Mouse (Mus musculus): ENCODE results near the gene Wdr45b. TPM values are rescaled to one million over a fixed set of nuclear protein-coding genes. Genes with fewer than 3 reads are reported as not detected.
"Not testable (repeated sequence)": the region's sequence is repeated elsewhere in the genome, so short reads cannot be mapped to it uniquely, and the experiment has no call there.

Gene Wdr45b
- polyA plus RNA-seq, 1 experiment from 2014 or later = 93.7 TPM

DNA sequence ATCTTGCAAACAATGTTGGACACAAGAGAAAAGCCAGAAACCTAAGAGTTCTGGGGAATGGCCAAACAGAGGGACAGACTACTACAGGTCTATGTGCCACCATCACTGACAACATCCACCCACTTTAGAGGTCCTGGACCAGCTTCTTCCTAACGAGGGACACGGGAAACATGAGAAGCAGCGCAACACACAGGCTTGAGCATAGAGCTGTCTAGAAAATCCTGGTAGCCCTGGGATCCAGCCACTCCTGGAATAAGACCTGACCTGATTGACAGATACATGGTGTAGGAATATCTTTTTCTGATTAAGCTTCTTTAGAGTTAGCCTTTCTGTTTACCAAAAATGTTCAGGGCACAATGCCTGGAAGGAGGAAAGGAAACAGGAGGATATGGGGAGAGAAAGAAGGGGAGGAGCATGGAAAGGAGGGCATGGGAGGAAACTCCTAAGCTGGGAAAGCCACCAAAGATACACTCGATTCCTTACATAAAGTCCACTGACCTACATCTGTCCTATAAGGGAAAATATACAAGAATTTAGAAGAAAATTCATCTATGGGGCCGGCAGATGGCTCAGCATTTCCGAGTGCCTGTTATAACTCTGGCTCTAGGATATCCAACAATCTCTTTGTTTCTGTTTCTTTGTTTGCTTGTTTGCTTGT lies 16.2 kb upstream of the Wdr45b start:
- no peak overlapping the region for H3K27ac ChIP-seq (ENCODE audit: low read depth, low read length)
- H3K4me1 ChIP-seq (ENCODE audit: control insufficient read depth, insufficient read depth, low read length) = no peaks in the 10 kb centered on the region
- no peak overlapping the region for H3K4me3 ChIP-seq (ENCODE audit: low read depth, low read length)
- 81% methylated on average over 6 of the region's 6 CpGs for WGBS
- ATAC-seq (ENCODE audit: low read depth) = no peak
- no peak overlapping the region for H3K9ac ChIP-seq (replicated peaks; ENCODE audit: low read depth, low read length)
- no peaks in the 10 kb centered on the region for H3K27me3 ChIP-seq (ENCODE audit: control insufficient read depth, insufficient read depth, low read length)
- H3K36me3 ChIP-seq (ENCODE audit: control insufficient read depth, insufficient read depth, low read length) = no peaks in the 10 kb centered on the region
- no peaks in the 10 kb centered on the region for H3K9me3 ChIP-seq (ENCODE audit: control insufficient read depth, low read length)
- H3K4me2 ChIP-seq (ENCODE audit: low read depth, low read length) = no peak overlapping the region

DNA sequence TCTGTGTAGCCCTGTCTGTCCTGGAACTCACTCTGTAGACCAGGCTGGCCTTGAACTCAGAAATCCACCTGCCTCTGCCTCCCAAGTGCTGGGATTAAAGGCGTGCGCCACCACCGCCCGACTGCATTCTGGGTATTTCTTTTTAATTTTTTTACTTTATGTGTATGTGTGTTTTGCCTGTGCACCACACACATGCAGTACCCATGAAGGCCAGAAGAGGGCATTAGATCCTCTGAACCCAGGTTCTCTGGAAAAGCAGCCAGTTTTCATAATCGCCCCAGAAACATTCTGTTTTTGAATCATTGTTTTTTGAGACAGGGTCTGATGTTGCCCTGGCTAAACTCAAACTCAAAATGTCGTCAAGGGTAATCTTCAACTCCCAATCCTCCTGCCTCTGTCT lies 15.4 kb upstream of the Wdr45b start:
- 60% methylated on average over 6 of the region's 6 CpGs for WGBS
- no peak overlapping the region for H3K4me3 ChIP-seq (ENCODE audit: low read depth, low read length)
- no peak for ATAC-seq (ENCODE audit: low read depth)

DNA sequence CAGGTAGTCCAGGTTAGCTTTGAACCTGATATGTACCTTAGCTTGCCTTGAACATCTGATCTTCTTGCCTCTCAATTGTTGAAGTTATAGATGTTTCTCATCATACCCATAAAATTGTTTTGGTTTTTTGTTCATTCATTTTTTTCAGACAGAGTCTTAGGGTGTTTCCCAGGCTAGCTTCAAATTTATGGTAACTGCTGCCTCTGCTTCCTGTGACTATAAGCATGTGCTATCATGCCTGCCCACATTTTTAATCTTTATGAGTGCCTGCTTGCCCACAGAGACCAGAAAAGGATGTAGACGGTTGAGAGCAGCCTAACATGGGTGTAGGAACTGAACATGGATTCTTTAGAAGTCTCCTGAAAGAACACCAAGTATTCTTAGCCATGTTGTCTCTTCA lies 14.5 kb upstream of the Wdr45b start:
- Histone ChIP-seq H3K9me3 (ENCODE audit: control insufficient read depth, low read length) (no peaks in the 10 kb centered on the region), H3K4me3 (ENCODE audit: low read depth, low read length) (no peak overlapping the region), H3K27me3 (ENCODE audit: control insufficient read depth, insufficient read depth, low read length) (no peaks in the 10 kb centered on the region), H3K27ac (ENCODE audit: low read depth, low read length) (no peak overlapping the region), H3K9ac (replicated peaks; ENCODE audit: low read depth, low read length) (no peak overlapping the region), H3K4me1 (ENCODE audit: control insufficient read depth, insufficient read depth, low read length) (no peaks in the 10 kb centered on the region), H3K4me2 (ENCODE audit: low read depth, low read length) (no peak overlapping the region), H3K36me3 (ENCODE audit: control insufficient read depth, insufficient read depth, low read length) (no peaks in the 10 kb centered on the region)
- ATAC-seq (ENCODE audit: low read depth) = no peak
- 90% methylated on average over 1 of the region's 1 CpGs for WGBS

More for the DNA sequence above, 15.4 kb upstream of the Wdr45b start:
- H3K4me1 ChIP-seq (ENCODE audit: control insufficient read depth, insufficient read depth, low read length) = no peaks in the 10 kb centered on the region
- no peaks in the 10 kb centered on the region for H3K9me3 ChIP-seq (ENCODE audit: control insufficient read depth, low read length)
- no peak overlapping the region for H3K4me2 ChIP-seq (ENCODE audit: low read depth, low read length)
- no peak overlapping the region for H3K27ac ChIP-seq (ENCODE audit: low read depth, low read length)
- H3K36me3 ChIP-seq (ENCODE audit: control insufficient read depth, insufficient read depth, low read length) = no peaks in the 10 kb centered on the region
- H3K9ac ChIP-seq (replicated peaks; ENCODE audit: low read depth, low read length) = no peak overlapping the region
- no peaks in the 10 kb centered on the region for H3K27me3 ChIP-seq (ENCODE audit: control insufficient read depth, insufficient read depth, low read length)

DNA sequence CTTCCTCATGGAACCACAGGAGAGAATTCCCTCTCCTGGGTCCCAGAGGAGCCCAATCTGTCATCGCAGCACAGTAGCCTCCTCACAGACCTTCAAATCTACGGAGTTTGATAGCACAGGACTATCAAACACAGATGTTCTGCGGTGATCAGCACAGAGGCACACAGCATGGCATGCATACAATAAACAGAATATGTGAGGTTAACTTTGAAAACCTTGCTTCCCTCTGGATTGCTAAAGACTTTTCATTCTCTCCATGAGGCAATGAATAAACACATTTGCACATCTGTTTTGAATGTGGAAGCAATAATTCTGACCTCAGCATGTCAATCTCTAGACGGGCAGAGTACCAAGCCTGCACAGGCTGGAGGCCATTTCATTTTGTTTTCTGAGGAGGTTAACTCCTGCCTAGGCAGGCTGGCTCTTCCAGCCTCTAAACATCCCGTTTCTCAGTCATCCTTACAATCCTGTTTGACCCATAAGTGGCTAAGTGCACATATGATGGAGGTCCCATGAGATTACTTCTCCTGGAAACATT lies 13.0 kb upstream of the Wdr45b start:
- no peak for ATAC-seq (ENCODE audit: low read depth)
- WGBS = 67% methylated on average over 5 of the region's 5 CpGs

DNA sequence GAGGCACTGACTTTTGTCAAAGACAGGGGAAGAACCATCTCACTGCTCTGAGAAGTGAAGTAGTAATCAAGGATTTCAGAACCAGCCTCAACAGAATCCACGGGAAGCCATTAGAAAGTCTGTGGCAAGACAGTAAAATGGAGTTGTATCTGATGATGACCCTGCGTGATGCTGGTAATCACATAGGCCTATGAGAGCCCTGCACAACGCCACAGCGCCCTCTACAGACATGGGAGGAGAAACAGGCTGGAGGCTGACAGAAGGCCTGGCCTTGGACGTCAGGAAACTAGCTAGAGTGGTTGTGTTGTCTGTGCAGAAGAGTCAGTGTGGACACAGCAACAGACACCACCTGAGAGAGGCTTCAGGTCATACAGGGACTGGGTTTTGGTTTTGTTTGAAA lies 8.0 kb upstream of the Wdr45b start:
- Histone ChIP-seq H3K27ac (ENCODE audit: low read depth, low read length) (no peak overlapping the region), H3K9me3 (ENCODE audit: control insufficient read depth, low read length) (no peaks in the 10 kb centered on the region), H3K4me1 (ENCODE audit: control insufficient read depth, insufficient read depth, low read length) (no peaks in the 10 kb centered on the region), H3K9ac (replicated peaks; ENCODE audit: low read depth, low read length) (no peak overlapping the region), H3K27me3 (ENCODE audit: control insufficient read depth, insufficient read depth, low read length) (no peaks in the 10 kb centered on the region), H3K4me2 (ENCODE audit: low read depth, low read length) (no peak overlapping the region), H3K4me3 (ENCODE audit: low read depth, low read length) (no peak overlapping the region), H3K36me3 (ENCODE audit: control insufficient read depth, insufficient read depth, low read length) (no peaks in the 10 kb centered on the region)
- WGBS = 36% methylated on average over 5 of the region's 5 CpGs
- ATAC-seq (ENCODE audit: low read depth) = no peak

More for the DNA sequence above, 13.0 kb upstream of the Wdr45b start:
- Histone ChIP-seq H3K27me3 (ENCODE audit: control insufficient read depth, insufficient read depth, low read length) (no peaks in the 10 kb centered on the region), H3K27ac (ENCODE audit: low read depth, low read length) (no peak overlapping the region), H3K9ac (replicated peaks; ENCODE audit: low read depth, low read length) (no peak overlapping the region), H3K9me3 (ENCODE audit: control insufficient read depth, low read length) (no peaks in the 10 kb centered on the region), H3K4me2 (ENCODE audit: low read depth, low read length) (no peak overlapping the region), H3K36me3 (ENCODE audit: control insufficient read depth, insufficient read depth, low read length) (no peaks in the 10 kb centered on the region), H3K4me1 (ENCODE audit: control insufficient read depth, insufficient read depth, low read length) (no peaks in the 10 kb centered on the region), H3K4me3 (ENCODE audit: low read depth, low read length) (no peak overlapping the region)

DNA sequence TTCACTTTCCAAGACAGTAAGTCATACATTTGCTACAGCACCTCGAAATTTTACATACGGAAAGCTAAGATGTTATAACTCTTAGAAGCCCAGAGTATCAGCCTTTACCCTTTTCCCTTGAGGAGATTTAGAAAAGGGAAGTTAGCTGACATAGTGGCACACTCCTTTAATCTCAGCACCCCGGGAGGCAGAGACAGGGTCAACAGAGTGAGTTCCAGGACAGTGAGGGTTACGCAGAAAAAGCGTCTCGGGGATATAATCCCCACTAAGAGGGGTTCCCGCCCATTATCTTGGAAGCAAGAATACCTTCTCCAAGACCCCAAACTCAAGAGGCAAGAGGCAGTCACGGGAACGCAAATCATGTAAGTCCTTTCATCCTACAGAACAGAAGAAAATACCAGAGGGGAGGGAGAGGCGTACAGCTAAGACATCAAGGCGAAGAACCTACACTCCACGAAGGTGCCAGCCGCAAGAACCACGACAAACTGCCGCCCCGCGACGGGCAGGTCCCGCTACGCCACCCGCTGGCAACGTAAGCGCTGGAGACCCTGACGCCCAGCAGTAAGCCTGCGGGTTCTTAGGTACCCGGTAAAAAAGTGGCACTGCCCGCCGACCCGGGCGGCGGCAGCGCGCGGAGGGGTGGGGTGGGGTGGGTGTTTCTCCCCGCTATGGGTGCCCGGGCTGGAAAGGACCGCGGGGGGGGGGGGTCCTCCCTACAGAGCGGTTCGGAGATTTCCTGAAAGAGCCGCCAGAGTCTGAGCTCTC lies 737 bp downstream of the Wdr45b start:
- Histone ChIP-seq H3K27me3 (ENCODE audit: control insufficient read depth, insufficient read depth, low read length) (no peaks in the 10 kb centered on the region), H3K27ac (ENCODE audit: low read depth, low read length) (peak overlapping the region; percentile 86), H3K4me1 (ENCODE audit: control insufficient read depth, insufficient read depth, low read length) (peaks cover 14% of the 10 kb centered on the region), H3K36me3 (ENCODE audit: control insufficient read depth, insufficient read depth, low read length) (no peaks in the 10 kb centered on the region), H3K9ac (replicated peaks; ENCODE audit: low read depth, low read length) (peak overlapping the region; percentile 96), H3K4me2 (ENCODE audit: low read depth, low read length) (peak overlapping the region; percentile 71), H3K4me3 (ENCODE audit: low read depth, low read length) (peak overlapping the region; percentile 89), H3K9me3 (ENCODE audit: control insufficient read depth, low read length) (no peaks in the 10 kb centered on the region)
- ATAC-seq (ENCODE audit: low read depth) = no peak
- WGBS = 5% methylated on average over 39 of the region's 41 CpGs

DNA sequence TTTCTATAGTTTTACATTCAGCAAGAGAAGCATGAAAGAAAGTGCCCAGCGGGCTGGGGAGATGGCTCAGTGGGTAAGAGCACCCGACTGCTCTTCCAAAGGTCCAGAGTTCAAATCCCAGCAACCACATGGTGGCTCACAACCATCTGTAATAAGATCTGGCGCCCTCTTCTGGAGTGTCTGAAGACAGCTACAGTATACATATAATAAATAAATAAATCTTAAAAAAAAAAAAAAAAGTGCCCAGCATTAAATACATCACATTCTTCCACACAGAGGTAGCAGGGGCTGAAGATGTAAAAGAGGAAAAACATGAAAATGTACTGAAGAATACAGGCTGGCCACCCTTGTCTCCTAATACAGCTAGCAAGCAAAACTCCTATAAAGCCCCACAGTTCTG lies 5.5 kb downstream of the Wdr45b start:
- not testable (repeated sequence) for ATAC-seq (ENCODE audit: low read depth); H3K4me1 ChIP-seq (ENCODE audit: control insufficient read depth, insufficient read depth, low read length); H3K9me3 ChIP-seq (ENCODE audit: control insufficient read depth, low read length); H3K27ac ChIP-seq (ENCODE audit: low read depth, low read length); H3K27me3 ChIP-seq (ENCODE audit: control insufficient read depth, insufficient read depth, low read length); H3K4me3 ChIP-seq (ENCODE audit: low read depth, low read length); H3K9ac ChIP-seq (replicated peaks; ENCODE audit: low read depth, low read length); H3K4me2 ChIP-seq (ENCODE audit: low read depth, low read length); H3K36me3 ChIP-seq (ENCODE audit: control insufficient read depth, insufficient read depth, low read length)
- WGBS = 93% methylated on average over 3 of the region's 3 CpGs

DNA sequence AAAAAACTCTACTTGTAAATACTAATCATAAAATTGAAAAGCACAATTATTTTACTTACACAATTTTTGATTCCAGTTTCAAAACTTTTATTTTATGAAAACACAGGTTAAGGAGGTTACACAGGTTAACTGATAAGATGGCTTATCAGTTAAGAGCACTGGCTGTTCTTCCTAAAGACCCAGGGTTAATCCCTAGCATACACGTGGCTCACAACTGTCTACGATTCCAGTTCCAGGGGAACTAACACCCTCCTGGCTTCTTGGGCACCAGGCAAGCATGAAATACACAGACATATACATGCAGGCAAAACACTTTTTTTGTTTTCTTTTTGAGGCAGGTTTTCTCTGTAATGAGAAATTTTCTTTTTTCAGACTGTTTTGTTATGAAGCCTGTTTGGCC lies 6.1 kb downstream of the Wdr45b start:
- Histone ChIP-seq H3K4me3 (ENCODE audit: low read depth, low read length) (no peak overlapping the region), H3K36me3 (ENCODE audit: control insufficient read depth, insufficient read depth, low read length) (no peaks in the 10 kb centered on the region; the same call in 1 of the 2 replicates), H3K27ac (ENCODE audit: low read depth, low read length) (no peak overlapping the region), H3K9ac (replicated peaks; ENCODE audit: low read depth, low read length) (no peak overlapping the region), H3K9me3 (ENCODE audit: control insufficient read depth, low read length) (no peaks in the 10 kb centered on the region), H3K27me3 (ENCODE audit: control insufficient read depth, insufficient read depth, low read length) (no peaks in the 10 kb centered on the region), H3K4me2 (ENCODE audit: low read depth, low read length) (no peak overlapping the region), H3K4me1 (ENCODE audit: control insufficient read depth, insufficient read depth, low read length) (peaks cover 4% of the 10 kb centered on the region; the same call in 1 of the 2 replicates)
- 97% methylated on average over 2 of the region's 2 CpGs for WGBS
- ATAC-seq (ENCODE audit: low read depth) = no peak

DNA sequence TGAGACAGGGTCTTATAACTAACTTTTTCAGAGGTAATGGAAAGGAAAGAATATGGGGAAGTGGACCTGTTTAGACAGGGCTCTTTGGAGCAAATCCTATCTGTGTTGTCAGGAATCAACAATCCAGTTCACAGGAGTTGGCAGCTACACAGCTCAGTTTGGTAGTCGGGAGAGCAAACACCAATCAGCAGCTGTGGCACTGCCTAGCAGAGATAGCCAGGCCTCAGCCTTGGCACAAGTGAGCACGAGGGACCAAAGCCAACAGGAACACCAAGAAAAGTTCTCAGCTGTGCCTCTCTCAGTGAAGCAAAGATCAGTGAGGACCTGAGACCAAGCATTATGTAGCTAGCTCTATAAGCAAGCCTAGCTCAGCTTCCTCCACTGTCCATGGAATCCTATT lies 7.2 kb downstream of the Wdr45b start:
- Histone ChIP-seq H3K36me3 (ENCODE audit: control insufficient read depth, insufficient read depth, low read length) (no peaks in the 10 kb centered on the region; the same call in 1 of the 2 replicates), H3K9ac (replicated peaks; ENCODE audit: low read depth, low read length) (no peak overlapping the region), H3K27ac (ENCODE audit: low read depth, low read length) (no peak overlapping the region), H3K9me3 (ENCODE audit: control insufficient read depth, low read length) (no peaks in the 10 kb centered on the region), H3K4me3 (ENCODE audit: low read depth, low read length) (no peak overlapping the region), H3K27me3 (ENCODE audit: control insufficient read depth, insufficient read depth, low read length) (no peaks in the 10 kb centered on the region), H3K4me1 (ENCODE audit: control insufficient read depth, insufficient read depth, low read length) (no peaks in the 10 kb centered on the region), H3K4me2 (ENCODE audit: low read depth, low read length) (no peak overlapping the region)
- ATAC-seq (ENCODE audit: low read depth) = no peak
- WGBS = 98% methylated on average over 2 of the region's 2 CpGs

All from neural tube, embryonic 14.5 days (tissue).